Mouse (Mus musculus): Measurements from ENCODE around the gene Psma7. TPM values are rescaled to one million over a fixed set of nuclear protein-coding genes. Genes with fewer than 3 reads are reported as not detected.

Psma7 gene
- 513 and 529 TPM in 2 replicates for polyA plus RNA-seq (2015; fragmentation: Nextera tagmentation; extraction: Ambion mirVana)

DNA sequence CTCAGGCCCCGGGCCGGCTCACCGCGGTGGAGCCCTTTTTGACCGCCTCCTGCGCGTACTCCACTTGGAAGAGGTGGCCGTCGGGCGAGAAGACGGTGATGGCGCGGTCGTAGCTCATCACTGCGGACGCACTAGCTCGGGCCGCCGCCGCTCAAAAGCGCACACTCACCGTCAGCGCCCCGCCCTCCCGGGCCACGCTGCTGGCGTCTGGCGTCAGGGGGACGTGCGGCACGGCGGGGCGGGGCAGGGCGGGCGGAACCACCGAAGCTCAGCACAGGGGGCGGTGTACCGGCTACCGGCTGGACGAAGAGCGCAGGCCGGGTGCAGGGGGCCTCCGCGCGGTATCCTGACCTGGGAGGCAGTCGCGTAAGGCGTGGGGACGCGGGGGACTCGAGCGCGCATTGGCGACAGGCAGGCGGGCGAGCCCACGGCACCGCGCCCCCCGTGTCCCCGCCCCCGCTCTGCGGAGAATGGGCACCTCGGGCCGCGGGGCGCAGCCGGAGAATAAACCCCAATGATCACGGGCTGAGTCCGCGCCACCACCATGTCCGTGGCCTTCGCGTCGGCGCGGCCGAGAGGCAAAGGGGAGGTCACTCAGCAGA lies at the start of gene Psma7, which contains the start of gene Ss18l1:
Psma7 (minus strand) TSS at position 178 of the 602 bp plus-strand sequence.
Ss18l1 (plus strand) TSS at position 254 of the 602 bp plus-strand sequence.
- Histone ChIP-seq H3K36me3 (peaks cover 16% of the 10 kb centered on the region), H3K4me3 (peak within 1 kb of the TSS; percentile 88), H3K27me3 (no peaks in the 10 kb centered on the region), H3K4me2 (peak within 1 kb of the TSS; percentile 86), H3K4me1 (peaks cover 28% of the 10 kb centered on the region), H3K9ac (peak within 1 kb of the TSS; percentile 82), H3K27ac (peak within 1 kb of the TSS; percentile 88), H3K9me3 (no peaks in the 10 kb centered on the region)
- under 1% methylated on average over 78 of the region's 78 CpGs for WGBS
- ATAC-seq (ENCODE audit: borderline replicate concordance, extremely low read depth, low FRiP score, low TSS enrichment) = peak; percentile 96

DNA sequence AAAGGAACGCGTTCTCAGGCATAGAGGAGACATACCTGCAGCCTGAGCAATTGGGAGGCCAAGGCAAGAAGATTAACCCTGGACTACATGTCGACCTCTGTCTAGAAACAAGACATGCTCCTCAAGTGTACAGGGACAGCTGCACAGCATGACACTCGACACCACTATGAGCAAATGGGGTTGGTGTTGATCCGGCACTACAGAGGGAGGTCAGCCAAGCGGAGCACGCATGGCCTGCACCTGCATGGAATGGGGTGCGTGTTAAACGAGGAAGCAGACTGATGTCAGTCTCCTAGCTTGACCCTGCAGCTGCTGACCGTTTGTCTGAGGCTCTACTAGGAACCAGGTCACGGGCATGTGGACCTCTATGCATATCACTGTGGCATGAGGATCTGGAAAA lies 48.1 kb upstream of the Psma7 start:
- ATAC-seq (ENCODE audit: borderline replicate concordance, extremely low read depth, low FRiP score, low TSS enrichment) = no peak
- H3K27ac ChIP-seq = no peak overlapping the region
- no peaks in the 10 kb centered on the region for H3K27me3 ChIP-seq
- no peaks in the 10 kb centered on the region; the same call in 1 of the 2 replicates for H3K36me3 ChIP-seq
- H3K9ac ChIP-seq = no peak overlapping the region
- 47% methylated on average over 11 of the region's 11 CpGs for WGBS
- no peak overlapping the region for H3K4me2 ChIP-seq
- no peaks in the 10 kb centered on the region for H3K4me1 ChIP-seq
- no peak overlapping the region for H3K4me3 ChIP-seq
- H3K9me3 ChIP-seq = no peaks in the 10 kb centered on the region

DNA sequence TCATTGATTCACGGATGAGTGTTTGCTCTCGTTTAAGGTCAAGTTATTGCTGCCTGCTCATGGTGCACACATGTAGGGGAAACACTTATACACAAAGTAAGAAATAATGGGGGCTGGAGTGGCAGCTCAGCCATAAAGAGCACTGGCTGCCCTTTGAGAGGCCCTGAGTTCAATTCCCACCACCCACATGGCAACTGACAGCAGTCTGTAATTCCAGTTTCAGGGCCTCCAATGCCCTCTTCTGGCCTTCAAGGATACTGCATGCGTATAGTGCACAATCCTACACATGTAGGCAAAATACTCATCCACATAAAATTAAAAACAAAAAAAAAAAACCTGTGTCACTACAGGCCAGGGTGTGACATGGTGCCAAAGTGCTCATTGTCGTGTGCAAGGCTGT lies 45.2 kb upstream of the Psma7 start:
- H3K4me2 ChIP-seq = no peak overlapping the region
- WGBS = 82% methylated on average over 4 of the region's 4 CpGs
- no peaks in the 10 kb centered on the region for H3K27me3 ChIP-seq
- no peak overlapping the region for H3K27ac ChIP-seq
- H3K4me3 ChIP-seq = no peak overlapping the region
- no peaks in the 10 kb centered on the region for H3K9me3 ChIP-seq
- H3K9ac ChIP-seq = no peak overlapping the region
- ATAC-seq (ENCODE audit: borderline replicate concordance, extremely low read depth, low FRiP score, low TSS enrichment) = no peak
- no peaks in the 10 kb centered on the region for H3K4me1 ChIP-seq
- H3K36me3 ChIP-seq = no peaks in the 10 kb centered on the region; the same call in 1 of the 2 replicates

DNA sequence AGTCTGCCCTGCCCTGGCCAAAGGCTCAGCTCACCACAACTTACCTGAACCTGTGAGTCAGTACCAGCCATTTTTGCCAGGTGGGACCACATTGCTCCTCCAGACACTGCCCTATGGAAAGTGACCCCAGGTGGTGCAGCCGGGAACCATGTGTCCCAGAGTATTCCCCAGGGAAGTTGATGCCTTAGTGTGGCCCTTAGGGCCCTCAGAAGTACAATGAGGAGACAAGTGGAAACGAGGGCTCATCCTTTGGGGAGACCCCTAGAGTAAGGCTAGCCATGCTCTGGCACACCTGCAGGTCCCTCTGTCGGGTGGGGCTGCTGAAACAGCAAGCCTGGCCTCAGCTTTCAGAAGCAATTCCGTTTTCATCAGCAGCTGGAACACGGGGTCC lies 44.4 kb upstream of the Psma7 start:
- Histone ChIP-seq H3K9ac (no peak overlapping the region), H3K4me1 (no peaks in the 10 kb centered on the region), H3K4me2 (no peak overlapping the region), H3K36me3 (no peaks in the 10 kb centered on the region; the same call in 1 of the 2 replicates), H3K4me3 (no peak overlapping the region), H3K27me3 (no peaks in the 10 kb centered on the region), H3K9me3 (no peaks in the 10 kb centered on the region), H3K27ac (no peak overlapping the region)
- no peak for ATAC-seq (ENCODE audit: borderline replicate concordance, extremely low read depth, low FRiP score, low TSS enrichment)
- 86% methylated on average over 5 of the region's 5 CpGs for WGBS

DNA sequence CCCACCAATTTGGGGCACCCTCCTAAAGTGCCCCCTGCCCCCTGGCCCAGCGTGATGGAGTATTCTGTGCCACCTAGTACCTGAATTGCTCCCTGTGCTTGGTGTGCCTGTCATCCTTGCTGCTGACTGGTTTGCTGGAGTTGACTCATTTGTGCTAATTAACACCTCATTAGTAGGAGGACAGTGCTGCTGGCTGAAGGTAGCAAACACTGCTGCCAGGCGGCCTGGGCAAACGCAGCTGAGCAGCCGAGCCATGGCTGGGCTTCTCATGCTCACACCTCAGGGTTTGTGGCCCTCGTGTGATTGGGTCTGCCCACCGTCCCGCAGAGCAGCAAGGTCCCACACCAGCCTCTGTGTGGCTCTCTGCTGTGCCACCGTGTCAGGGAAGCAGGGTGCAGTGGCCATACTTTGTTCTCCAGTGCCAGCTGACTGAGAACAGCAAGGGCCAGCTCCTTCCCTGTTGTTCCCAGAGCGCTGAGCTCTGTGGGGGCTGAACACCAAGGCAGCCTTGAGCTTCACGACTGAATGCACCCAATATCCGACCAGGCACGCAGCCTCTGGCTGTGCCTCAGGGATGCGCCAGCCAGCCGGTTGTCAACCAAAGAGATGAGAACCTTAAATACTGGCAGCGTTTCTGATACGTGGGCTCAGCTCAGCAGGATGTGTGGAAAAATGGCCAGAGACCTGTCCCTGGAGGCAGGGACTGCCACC lies 43.8 kb upstream of the Psma7 start:
- Histone ChIP-seq H3K9me3 (no peaks in the 10 kb centered on the region), H3K27me3 (no peaks in the 10 kb centered on the region), H3K27ac (no peak overlapping the region), H3K4me2 (no peak overlapping the region), H3K36me3 (no peaks in the 10 kb centered on the region; the same call in 1 of the 2 replicates), H3K9ac (no peak overlapping the region), H3K4me3 (no peak overlapping the region), H3K4me1 (no peaks in the 10 kb centered on the region)
- 65% methylated on average over 16 of the region's 16 CpGs for whole genome bisulfite sequencing
- ATAC-seq (ENCODE audit: borderline replicate concordance, extremely low read depth, low FRiP score, low TSS enrichment) = no peak

DNA sequence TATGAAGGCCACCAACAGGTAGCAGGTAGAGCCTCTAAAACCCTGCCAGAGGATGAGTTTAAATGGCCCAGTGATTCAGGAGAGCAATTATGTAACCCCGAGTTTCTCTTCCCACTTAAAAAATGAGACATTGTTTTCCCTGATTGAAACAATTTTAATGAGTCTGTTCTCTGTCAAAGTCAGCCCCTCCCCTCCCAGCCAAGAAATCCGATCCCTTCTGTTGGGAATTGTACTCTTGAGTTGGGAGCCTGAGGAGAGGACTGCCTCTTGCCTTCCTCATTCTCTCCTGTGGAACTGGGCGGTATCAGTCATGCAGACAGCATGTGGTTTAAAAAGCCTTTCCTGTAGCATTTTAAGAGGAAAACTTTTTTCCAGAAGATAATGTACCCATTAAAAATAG lies 42.3 kb upstream of the Psma7 start:
- Histone ChIP-seq H3K9ac (no peak overlapping the region), H3K9me3 (no peaks in the 10 kb centered on the region), H3K4me3 (no peak overlapping the region), H3K27me3 (no peaks in the 10 kb centered on the region), H3K4me1 (no peaks in the 10 kb centered on the region), H3K27ac (no peak overlapping the region), H3K36me3 (no peaks in the 10 kb centered on the region; the same call in 1 of the 2 replicates), H3K4me2 (no peak overlapping the region)
- 36% methylated on average over 3 of the region's 3 CpGs for WGBS
- ATAC-seq (ENCODE audit: borderline replicate concordance, extremely low read depth, low FRiP score, low TSS enrichment) = no peak

DNA sequence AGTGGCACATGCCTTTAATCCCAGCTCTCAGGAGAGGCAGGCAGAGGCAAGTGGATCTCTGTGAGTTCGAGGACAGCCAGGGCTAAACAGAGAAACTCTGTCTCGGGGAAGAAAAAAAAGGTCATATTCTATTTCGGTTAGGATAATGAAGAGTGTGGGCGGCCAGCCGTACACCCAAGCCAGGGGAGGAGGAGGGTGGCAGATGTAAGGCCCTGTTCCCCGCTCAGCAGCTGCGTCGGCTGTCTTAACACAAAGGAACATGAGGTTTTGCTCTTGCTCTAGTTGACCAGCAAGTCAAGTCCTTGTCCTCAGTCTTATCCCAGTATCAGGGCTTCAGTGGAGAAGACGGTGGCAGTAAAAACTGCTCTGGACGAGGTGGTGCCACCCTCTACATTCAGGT lies 40.8 kb upstream of the Psma7 start:
- Histone ChIP-seq H3K4me3 (no peak overlapping the region), H3K36me3 (no peaks in the 10 kb centered on the region; the same call in 1 of the 2 replicates), H3K9ac (no peak overlapping the region), H3K9me3 (no peaks in the 10 kb centered on the region), H3K27ac (no peak overlapping the region), H3K4me2 (no peak overlapping the region), H3K4me1 (no peaks in the 10 kb centered on the region), H3K27me3 (no peaks in the 10 kb centered on the region)
- ATAC-seq (ENCODE audit: borderline replicate concordance, extremely low read depth, low FRiP score, low TSS enrichment) = no peak
- 87% methylated on average over 10 of the region's 10 CpGs for WGBS

DNA sequence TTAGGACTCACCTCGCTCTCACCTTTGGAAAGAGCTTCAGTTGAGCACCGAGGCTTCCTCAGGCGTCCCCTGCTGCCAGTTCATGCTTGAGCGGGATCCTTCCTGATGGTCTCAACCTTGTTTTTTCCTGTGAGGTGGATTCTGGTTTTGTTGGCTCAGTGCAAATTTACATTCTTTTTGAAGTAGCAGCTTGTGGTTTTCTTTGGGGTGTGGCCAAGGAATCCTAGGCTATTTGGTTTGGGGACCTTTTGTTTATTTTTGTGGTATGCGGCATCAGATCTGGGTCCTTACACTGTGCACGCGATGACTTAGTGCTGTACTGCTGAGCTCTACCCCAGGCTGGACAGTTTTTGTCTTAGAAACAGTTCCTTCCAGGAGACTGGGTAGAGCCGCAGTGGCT lies 38.4 kb upstream of the Psma7 start:
- WGBS = 62% methylated on average over 8 of the region's 8 CpGs

DNA sequence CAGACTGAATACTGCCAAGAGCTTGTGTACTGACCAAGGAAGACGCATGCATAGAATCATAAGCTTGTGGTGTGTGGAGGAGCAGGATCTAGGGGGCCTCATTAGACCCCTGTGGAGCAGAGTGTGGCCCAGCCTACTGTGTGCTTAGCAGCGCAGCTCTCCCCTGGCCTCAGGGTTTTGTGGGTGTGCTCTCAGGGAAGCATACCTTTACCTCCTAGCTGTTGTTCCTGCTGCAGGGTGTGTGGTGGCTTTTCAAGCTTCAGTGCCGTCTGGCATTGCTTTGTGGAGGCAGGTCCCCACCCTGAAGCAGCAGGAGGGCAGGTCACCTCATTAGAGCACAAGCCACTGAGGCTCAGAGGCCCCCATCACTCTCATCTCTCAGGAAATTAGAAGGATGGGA lies 35.4 kb upstream of the Psma7 start:
- Histone ChIP-seq H3K36me3 (peaks cover 12% of the 10 kb centered on the region; the same call in 1 of the 2 replicates), H3K27me3 (no peaks in the 10 kb centered on the region), H3K4me2 (no peak overlapping the region), H3K4me1 (no peaks in the 10 kb centered on the region), H3K9me3 (no peaks in the 10 kb centered on the region), H3K4me3 (no peak overlapping the region), H3K27ac (no peak overlapping the region), H3K9ac (no peak overlapping the region)
- WGBS = 73% methylated on average over 3 of the region's 3 CpGs
- no peak for ATAC-seq (ENCODE audit: borderline replicate concordance, extremely low read depth, low FRiP score, low TSS enrichment)

More for the DNA sequence above, 38.4 kb upstream of the Psma7 start:
- no peak overlapping the region for H3K4me3 ChIP-seq
- no peak overlapping the region for H3K4me2 ChIP-seq
- no peak for ATAC-seq (ENCODE audit: borderline replicate concordance, extremely low read depth, low FRiP score, low TSS enrichment)
- no peaks in the 10 kb centered on the region for H3K9me3 ChIP-seq
- no peak overlapping the region for H3K9ac ChIP-seq
- H3K4me1 ChIP-seq = no peaks in the 10 kb centered on the region
- no peak overlapping the region for H3K27ac ChIP-seq
- peaks cover 4% of the 10 kb centered on the region; the same call in 1 of the 2 replicates for H3K36me3 ChIP-seq
- H3K27me3 ChIP-seq = no peaks in the 10 kb centered on the region

DNA sequence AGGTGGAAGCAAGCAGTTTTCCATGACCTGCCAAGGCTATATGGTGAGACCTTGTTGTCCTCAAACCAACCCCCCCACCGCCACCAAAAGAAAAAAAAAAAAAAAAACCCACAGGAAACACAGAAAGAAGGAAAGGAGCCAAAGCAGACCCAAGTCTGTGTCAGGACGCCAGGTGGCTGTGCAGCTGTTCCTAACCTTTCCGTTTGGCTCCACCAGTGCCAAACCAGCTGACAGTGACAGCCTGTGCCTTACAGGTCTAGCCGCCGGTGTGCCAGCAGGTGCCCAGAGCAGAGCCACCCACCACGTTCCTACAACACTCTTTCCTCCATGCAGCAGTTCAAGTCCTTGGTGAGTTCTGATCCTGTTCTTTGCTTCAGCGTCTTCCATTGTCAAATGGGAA lies 30.7 kb upstream of the Psma7 start:
- Histone ChIP-seq H3K9ac (no peak overlapping the region), H3K4me3 (no peak overlapping the region), H3K4me2 (no peak overlapping the region), H3K27ac (no peak overlapping the region), H3K27me3 (no peaks in the 10 kb centered on the region), H3K9me3 (no peaks in the 10 kb centered on the region), H3K36me3 (peaks cover 12% of the 10 kb centered on the region; the same call in 1 of the 2 replicates), H3K4me1 (peaks cover 12% of the 10 kb centered on the region)
- ATAC-seq (ENCODE audit: borderline replicate concordance, extremely low read depth, low FRiP score, low TSS enrichment) = no peak
- WGBS = 92% methylated on average over 7 of the region's 7 CpGs

DNA sequence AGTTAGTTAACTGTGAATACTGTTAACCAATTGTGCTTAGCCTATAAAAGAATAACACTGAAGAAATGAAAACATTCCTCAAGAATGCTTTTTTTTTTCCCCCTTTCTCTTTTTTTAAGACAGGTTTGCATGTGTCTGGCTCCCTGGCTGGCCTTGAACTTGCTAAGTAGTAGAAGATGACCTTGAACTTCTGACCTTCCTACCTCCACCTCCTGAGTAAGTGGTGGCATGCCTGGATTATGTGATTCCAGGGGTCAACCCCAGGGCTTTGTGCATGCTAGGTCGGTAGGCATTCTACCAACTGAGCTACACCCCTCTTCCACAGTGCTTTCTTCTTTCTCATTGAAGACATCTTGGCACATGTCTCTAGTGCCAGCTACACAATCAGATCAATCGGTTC lies 29.4 kb upstream of the Psma7 start:
- Histone ChIP-seq H3K27me3 (no peaks in the 10 kb centered on the region), H3K4me1 (peaks cover 12% of the 10 kb centered on the region), H3K9me3 (no peaks in the 10 kb centered on the region), H3K4me3 (no peak overlapping the region; the same call in 1 of the 2 replicates), H3K27ac (no peak overlapping the region), H3K36me3 (peaks cover 11% of the 10 kb centered on the region; the same call in 1 of the 2 replicates), H3K4me2 (peak overlapping the region; percentile 91; the same call in 1 of the 2 replicates), H3K9ac (no peak overlapping the region)
- WGBS = 69% methylated on average over 2 of the region's 2 CpGs
- no peak for ATAC-seq (ENCODE audit: borderline replicate concordance, extremely low read depth, low FRiP score, low TSS enrichment)

All from lung, embryonic 15.5 days (tissue).